Mouse (Mus musculus) E14TG2a.4 (cell line): ENCODE data around the gene Lrig2.

Source experiments
- CTCF ChIP-seq: conservative IDR thresholded peaks from 2 replicates; pipeline ENCODE4 v1.5.1; 2014; ENCODE audit warnings: low read length
- NANOG ChIP-seq: IDR thresholded peaks from 2 replicates; pipeline ENCODE4 v1.6.1; 2014; ENCODE audit warnings: borderline replicate concordance, low read length, mixed read lengths
- POU5F1 ChIP-seq: IDR thresholded peaks from 2 replicates; pipeline ENCODE4 v1.6.1; 2014; ENCODE audit warnings: low read length, borderline replicate concordance

GRCm38 (mm10) chr3:104403582-104403981 is 108.1 kb downstream of the Lrig2 start:
- no peak for TF ChIP-seq CTCF
- TF ChIP-seq POU5F1: no peak
- TF ChIP-seq NANOG: no peak
